Mouse (Mus musculus) lung, embryonic 14.5 days (tissue): ENCODE results near the gene Fam210b. TPM values are rescaled to one million over a fixed set of nuclear protein-coding genes. Genes with fewer than 3 reads are reported as not detected.
A peak's percentile ranks its signal among the peaks of the same experiment; 100 is the strongest.

Experiments
- ATAC-seq: fragments of 200-750 bp; cut with Nextera tagmentation; 2 replicates; pipeline ENCODE4 v1.8.0; 2017; ENCODE audit warnings: mild to moderate bottlenecking, moderate TSS enrichment, moderate library complexity; ENCODE audit not compliant: insufficient read depth
- DNase-seq: peaks from one replicate; pipeline ENCODE4 v3.0.0-alpha.2; 2015
- H3K27ac ChIP-seq: fragments of 300-500 bp; sonication (generic); 2 replicates; pipeline ENCODE4 v1.5.1; 2014; ENCODE audit warnings: low read depth, mild to moderate bottlenecking, moderate library complexity
- H3K27me3 ChIP-seq: fragments of 300-500 bp; sonication (generic); 2 replicates; pipeline ENCODE4 v1.6.1; 2014; ENCODE audit warnings: low read length, control low read depth; ENCODE audit not compliant: insufficient read depth
- H3K36me3 ChIP-seq: fragments of 300-500 bp; sonication (generic); 2 replicates; pipeline ENCODE4 v1.6.1; 2014; ENCODE audit warnings: control low read depth; ENCODE audit not compliant: insufficient read depth
- H3K4me1 ChIP-seq: fragments of 300-500 bp; sonication (generic); 2 replicates; pipeline ENCODE4 v1.6.1; 2014; ENCODE audit warnings: antibody characterized with exemption, control low read depth; ENCODE audit not compliant: insufficient read depth
- H3K4me2 ChIP-seq: fragments of 300-500 bp; sonication (generic); 2 replicates; pipeline ENCODE4 v1.6.1; 2014; ENCODE audit warnings: mild to moderate bottlenecking
- H3K4me3 ChIP-seq: fragments of 300-500 bp; sonication (generic); 2 replicates; pipeline ENCODE4 v1.5.1; 2014; ENCODE audit warnings: low read depth, low read length
- H3K9ac ChIP-seq: fragments of 300-500 bp; sonication (generic); 2 replicates; pipeline ENCODE4 v1.6.1; 2014
- H3K9me3 ChIP-seq: fragments of 300-500 bp; sonication (generic); 2 replicates; pipeline ENCODE4 v1.6.1; 2016; ENCODE audit warnings: low read depth, low read length, control low read depth
- CTCF ChIP-seq: IDR thresholded peaks from 2 replicates; pipeline ENCODE4 v1.5.1; 2016; ENCODE audit warnings: antibody characterized with exemption, low read depth
- WGBS: fragments of 180-500 bp; shearing (Covaris S2); extraction: QIAGEN DNeasy Blood & Tissue Kit; methylation state at CpG from one replicate; pipeline ENCODE4 v1.1.7; 2014; 5-methylcytosine and 5-hydroxymethylcytosine counted together
- polyA plus RNA-seq: library from polyadenylated mRNA; unstranded; fragments of >200 nt; fragmentation: Nextera tagmentation; extraction: Ambion mirVana; gene quantifications from 2 replicates; pipeline ENCODE4 v1.2.1, GENCODE M21; 2014

Fam210b gene
- polyA plus RNA-seq, 1 experiment from 2014 or later = 31.0 TPM

GRCm38 (mm10) chr2:172349776-172350175 lies 4.4 kb downstream of the Fam210b start:
- H3K9ac ChIP-seq = no peak overlapping the region
- ATAC-seq = no peak
- H3K4me1 ChIP-seq = peaks cover 19% of the 10 kb centered on the region
- H3K4me3 ChIP-seq = no peak overlapping the region
- WGBS = 76% methylated on average over 14 of the region's 14 CpGs
- H3K36me3 ChIP-seq = peaks cover 17% of the 10 kb centered on the region
- no peaks in the 10 kb centered on the region for H3K27me3 ChIP-seq
- no peak for TF ChIP-seq CTCF
- no peaks in the 10 kb centered on the region for H3K9me3 ChIP-seq
- H3K4me2 ChIP-seq = no peak overlapping the region
- H3K27ac ChIP-seq = no peak overlapping the region
- no peak for DNase-seq

DNA sequence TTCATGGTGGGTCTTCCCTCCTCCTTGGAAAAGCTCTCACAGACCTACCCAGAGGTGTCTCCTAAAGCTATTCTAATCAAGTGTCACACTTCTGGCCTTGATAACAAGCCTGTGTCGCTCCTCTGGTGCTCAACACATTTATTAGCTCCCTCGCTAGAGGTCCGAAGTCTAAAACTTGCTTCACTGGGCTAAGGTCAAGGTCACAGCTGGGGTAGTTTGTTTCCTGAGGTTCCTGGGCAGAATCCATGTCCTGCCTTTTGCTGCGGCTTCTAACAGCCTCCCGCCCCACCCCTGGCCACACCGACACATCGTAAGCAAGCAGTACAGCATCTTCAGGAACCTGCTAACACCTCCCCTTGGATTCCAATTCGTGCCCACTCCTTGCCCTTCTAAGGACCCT lies 5.4 kb downstream of the Fam210b start:
- DNase-seq (no peak), ATAC-seq (no peak)
- Histone ChIP-seq H3K4me2 (no peak overlapping the region), H3K36me3 (peaks cover 25% of the 10 kb centered on the region), H3K4me3 (no peak overlapping the region), H3K4me1 (peaks cover 19% of the 10 kb centered on the region; the same call in 1 of the 2 replicates), H3K27me3 (no peaks in the 10 kb centered on the region), H3K9me3 (no peaks in the 10 kb centered on the region), H3K9ac (no peak overlapping the region), H3K27ac (no peak overlapping the region)
- 64% methylated on average over 8 of the region's 8 CpGs for WGBS
- TF ChIP-seq CTCF = no peak

- ATAC-seq = no peak
- no peaks in the 10 kb centered on the region for H3K9me3 ChIP-seq
- H3K4me1 ChIP-seq = peaks cover 14% of the 10 kb centered on the region; the same call in 1 of the 2 replicates
- WGBS = 85% methylated on average over 9 of the region's 9 CpGs
- no peak overlapping the region for H3K27ac ChIP-seq
- no peak overlapping the region for H3K9ac ChIP-seq
- H3K27me3 ChIP-seq = no peaks in the 10 kb centered on the region
- peaks cover 49% of the 10 kb centered on the region for H3K36me3 ChIP-seq
- no peak overlapping the region for H3K4me2 ChIP-seq
- TF ChIP-seq CTCF = no peak
- no peak overlapping the region for H3K4me3 ChIP-seq
- no peak for DNase-seq
Measured at GRCm38 (mm10) chr2:172353218-172353617, 7.9 kb downstream of the Fam210b start.

DNA sequence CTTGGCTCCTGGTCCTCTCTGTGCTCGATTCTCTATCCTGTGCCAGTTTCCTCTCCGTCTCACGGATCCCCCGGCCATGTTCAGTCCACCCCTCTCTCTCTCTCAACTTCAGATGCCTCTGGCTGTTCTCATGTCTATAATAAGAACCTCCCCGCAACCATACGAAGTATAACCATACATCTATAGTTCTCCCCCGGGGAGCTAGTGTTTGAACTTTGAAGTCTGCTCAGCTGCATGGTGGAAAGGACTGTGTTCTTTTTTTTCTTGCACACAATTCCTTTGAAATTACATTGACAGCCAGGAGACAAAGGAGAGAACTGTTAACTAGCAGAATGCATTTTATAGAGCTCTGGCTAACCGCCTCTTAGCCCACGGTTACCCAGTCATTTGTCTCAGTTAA lies 9.4 kb downstream of the Fam210b start:
- ATAC-seq (no peak), DNase-seq (no peak)
- no peaks in the 10 kb centered on the region for H3K4me1 ChIP-seq
- H3K9me3 ChIP-seq = no peaks in the 10 kb centered on the region
- peaks cover 65% of the 10 kb centered on the region for H3K36me3 ChIP-seq
- no peak overlapping the region for H3K4me3 ChIP-seq
- TF ChIP-seq CTCF = no peak
- WGBS = 81% methylated on average over 9 of the region's 9 CpGs
- H3K27ac ChIP-seq = no peak overlapping the region
- H3K4me2 ChIP-seq = no peak overlapping the region
- H3K27me3 ChIP-seq = no peaks in the 10 kb centered on the region
- H3K9ac ChIP-seq = no peak overlapping the region

- no peak overlapping the region for H3K27ac ChIP-seq
- ATAC-seq = no peak
- no peak overlapping the region for H3K4me2 ChIP-seq
- H3K36me3 ChIP-seq = peaks cover 76% of the 10 kb centered on the region
- H3K9me3 ChIP-seq = no peaks in the 10 kb centered on the region
- no peak overlapping the region for H3K4me3 ChIP-seq
- H3K9ac ChIP-seq = no peak overlapping the region
- WGBS = 86% methylated on average over 5 of the region's 5 CpGs
- no peaks in the 10 kb centered on the region for H3K4me1 ChIP-seq
- TF ChIP-seq CTCF = no peak
- H3K27me3 ChIP-seq = no peaks in the 10 kb centered on the region
- DNase-seq = no peak
Measured at GRCm38 (mm10) chr2:172355833-172356232, 10.5 kb downstream of the Fam210b start.

DNA sequence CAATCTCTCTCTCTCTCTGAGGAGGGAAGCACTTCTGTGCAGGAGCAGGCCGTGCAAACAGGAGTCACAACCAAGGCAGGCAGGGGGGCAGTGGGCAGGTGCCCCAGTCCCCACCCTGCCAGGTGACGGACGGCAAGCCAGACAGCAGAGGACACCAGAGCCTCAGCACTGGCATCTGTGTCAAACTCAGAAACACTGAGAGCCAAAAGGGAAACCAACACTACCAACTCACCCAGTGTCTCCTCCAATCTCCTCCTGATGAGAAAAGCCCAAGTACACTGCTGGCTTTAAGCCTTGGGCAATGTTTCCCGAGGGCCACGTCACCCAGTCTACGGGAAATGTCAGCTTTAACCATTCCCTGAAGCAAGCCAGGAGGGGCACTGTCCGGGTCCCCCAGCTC lies 17.8 kb downstream of the Fam210b start:
- H3K27me3 ChIP-seq = no peaks in the 10 kb centered on the region
- DNase-seq = no peak
- H3K27ac ChIP-seq = no peak overlapping the region
- WGBS = 88% methylated on average over 7 of the region's 7 CpGs
- no peaks in the 10 kb centered on the region for H3K9me3 ChIP-seq
- no peak overlapping the region for H3K4me2 ChIP-seq
- no peak for TF ChIP-seq CTCF
- ATAC-seq = no peak
- H3K4me3 ChIP-seq = no peak overlapping the region
- no peak overlapping the region for H3K9ac ChIP-seq
- no peaks in the 10 kb centered on the region for H3K4me1 ChIP-seq
- H3K36me3 ChIP-seq = peaks cover 98% of the 10 kb centered on the region

- H3K4me1 ChIP-seq = peaks cover 15% of the 10 kb centered on the region; the same call in 1 of the 2 replicates
- peak; percentile 99 for ATAC-seq
- peaks cover 57% of the 10 kb centered on the region for H3K36me3 ChIP-seq
- H3K4me2 ChIP-seq = peak within 1 kb of the TSS; percentile 82
- peak; percentile 98 for DNase-seq
- H3K9ac ChIP-seq = peak within 1 kb of the TSS; percentile 92
- H3K9me3 ChIP-seq = no peaks in the 10 kb centered on the region
- H3K27me3 ChIP-seq = no peaks in the 10 kb centered on the region
- peak within 1 kb of the TSS; percentile 86 for H3K27ac ChIP-seq
- under 1% methylated on average over 66 of the region's 66 CpGs for WGBS
- peak within 1 kb of the TSS; percentile 95 for H3K4me3 ChIP-seq
- no peak for TF ChIP-seq CTCF
Measured at GRCm38 (mm10) chr2:172370411-172371223, 25.3 kb downstream of the Fam210b start, which contains the start of the genes Aurka and Cstf1. Aurka (minus strand) TSS chr2:172370535. Cstf1 (plus strand) TSS chr2:172370681.
